Mouse (Mus musculus) forebrain, postnatal 0 days (tissue): ENCODE measurements around the gene Lsamp. TPM values are rescaled to one million over a fixed set of nuclear protein-coding genes. Genes with fewer than 3 reads are reported as not detected.

Experiments used
- ATAC-seq: fragments of 200-750 bp; cut with Nextera tagmentation; 2 replicates; pipeline ENCODE4 v1.8.0; 2017; ENCODE audit warnings: mild to moderate bottlenecking, moderate library complexity
- DNase-seq: peaks from one replicate; pipeline ENCODE4 v3.0.0-alpha.2; 2015
- H3K27ac ChIP-seq: fragments of 300-500 bp; sonication (generic); 2 replicates; pipeline ENCODE4 v1.5.1; 2014; ENCODE audit warnings: low read depth, mild to moderate bottlenecking, antibody characterized with exemption, low read length, moderate library complexity, mixed read lengths
- H3K27me3 ChIP-seq: fragments of 300-500 bp; sonication (generic); 2 replicates; pipeline ENCODE4 v1.6.1; 2014; ENCODE audit warnings: mild to moderate bottlenecking, low read length, mixed read lengths; ENCODE audit not compliant: insufficient read depth
- H3K36me3 ChIP-seq: fragments of 300-500 bp; sonication (generic); 2 replicates; pipeline ENCODE4 v1.6.1; 2014; ENCODE audit warnings: mild to moderate bottlenecking, moderate library complexity; ENCODE audit not compliant: insufficient read depth
- H3K4me1 ChIP-seq: fragments of 300-500 bp; sonication (generic); 2 replicates; pipeline ENCODE4 v1.6.1; 2014; ENCODE audit warnings: antibody characterized with exemption; ENCODE audit not compliant: insufficient read depth
- H3K4me2 ChIP-seq: fragments of 300-500 bp; sonication (generic); 2 replicates; pipeline ENCODE4 v1.6.1; 2014; ENCODE audit warnings: low read depth, mild to moderate bottlenecking, moderate library complexity
- H3K4me3 ChIP-seq: fragments of 300-500 bp; sonication (generic); 2 replicates; pipeline ENCODE4 v1.5.1; 2014; ENCODE audit warnings: low read depth, low read length, mixed read lengths
- H3K9ac ChIP-seq: fragments of 300-500 bp; sonication (generic); 2 replicates; pipeline ENCODE4 v1.6.1; 2014; ENCODE audit warnings: mild to moderate bottlenecking
- H3K9me3 ChIP-seq: fragments of 300-500 bp; sonication (generic); 2 replicates; pipeline ENCODE4 v1.6.1; 2016; ENCODE audit warnings: low read length
- CTCF ChIP-seq: sonication (generic); IDR thresholded peaks from 2 replicates; pipeline ENCODE4 v1.5.1; 2016; ENCODE audit warnings: antibody characterized with exemption, control low read depth, low read depth
- WGBS: fragments of 180-500 bp; shearing (Covaris S2); extraction: QIAGEN DNeasy Blood & Tissue Kit; methylation state at CpG from one replicate; pipeline ENCODE4 v1.1.7; 2014; 5-methylcytosine and 5-hydroxymethylcytosine counted together
- polyA plus RNA-seq: library from polyadenylated mRNA; unstranded; fragments of >200 nt; fragmentation: Nextera tagmentation; extraction: Ambion mirVana; gene quantifications from 2 replicates; pipeline ENCODE4 v1.2.1, GENCODE M21; 2015
- total RNA-seq: library from RNA; depleted of rRNA; stranded (reverse); fragments of >200 nt; gene quantifications from 2 replicates; pipeline ENCODE4 v1.2.3, GENCODE M21; 2014

The Lsamp gene
- total and polyA plus RNA-seq, 2 experiments from 2014 or later = 74.0 to 157 TPM

GRCm38 (mm10) chr16:41521566-41521965 lies 1537.4 kb downstream of the Lsamp start:
- Histone ChIP-seq H3K9ac (no peak overlapping the region), H3K9me3 (no peaks in the 10 kb centered on the region), H3K27ac (no peak overlapping the region), H3K4me3 (no peak overlapping the region), H3K4me1 (no peaks in the 10 kb centered on the region), H3K27me3 (no peaks in the 10 kb centered on the region), H3K4me2 (no peak overlapping the region), H3K36me3 (no peaks in the 10 kb centered on the region)
- DNase-seq (no peak), ATAC-seq (no peak)
- TF ChIP-seq CTCF = no peak
- 61% methylated on average over 4 of the region's 4 CpGs for WGBS

- WGBS = 36% methylated on average over 10 of the region's 10 CpGs
- H3K4me2 ChIP-seq = no peak overlapping the region
- H3K27me3 ChIP-seq = no peaks in the 10 kb centered on the region
- no peak overlapping the region for H3K9ac ChIP-seq
- ATAC-seq = no peak
- no peaks in the 10 kb centered on the region for H3K9me3 ChIP-seq
- no peaks in the 10 kb centered on the region for H3K4me1 ChIP-seq
- peak; percentile 65 for TF ChIP-seq CTCF
- no peak overlapping the region for H3K4me3 ChIP-seq
- no peak overlapping the region for H3K27ac ChIP-seq
- no peaks in the 10 kb centered on the region for H3K36me3 ChIP-seq
- peak; percentile 71 for DNase-seq
Observed at GRCm38 (mm10) chr16:41524266-41524665, 1540.1 kb downstream of the Lsamp start.

GRCm38 (mm10) chr16:41532661-41533551 lies 1548.7 kb downstream of the Lsamp start:
- no peak for TF ChIP-seq CTCF
- Histone ChIP-seq H3K9ac (peak overlapping the region; percentile 61), H3K36me3 (no peaks in the 10 kb centered on the region), H3K9me3 (no peaks in the 10 kb centered on the region), H3K4me2 (peak overlapping the region; percentile 62), H3K27ac (peak overlapping the region; percentile 76), H3K27me3 (no peaks in the 10 kb centered on the region), H3K4me3 (peak overlapping the region; percentile 51), H3K4me1 (no peaks in the 10 kb centered on the region)
- ATAC-seq (peak; percentile 92), DNase-seq (peak; percentile 82)
- 2% methylated on average over 38 of the region's 38 CpGs for WGBS

GRCm38 (mm10) chr16:41533686-41534085 lies 1549.5 kb downstream of the Lsamp start:
- H3K27ac ChIP-seq = peak overlapping the region; percentile 76; the same call in 1 of the 2 replicates
- H3K9ac ChIP-seq = peak overlapping the region; percentile 61
- TF ChIP-seq CTCF = no peak
- H3K27me3 ChIP-seq = no peaks in the 10 kb centered on the region
- H3K36me3 ChIP-seq = no peaks in the 10 kb centered on the region
- DNase-seq (peak; percentile 55), ATAC-seq (no peak)
- peak overlapping the region; percentile 51 for H3K4me3 ChIP-seq
- H3K4me2 ChIP-seq = peak overlapping the region; percentile 62
- H3K9me3 ChIP-seq = no peaks in the 10 kb centered on the region
- no peaks in the 10 kb centered on the region for H3K4me1 ChIP-seq
- WGBS = 1% methylated on average over 6 of the region's 6 CpGs

- no peaks in the 10 kb centered on the region for H3K4me1 ChIP-seq
- 0 out of 2 replicates have a peak overlapping the region, but pooled peaks have one; percentile 42 for H3K9ac ChIP-seq
- H3K27ac ChIP-seq = no peak overlapping the region
- WGBS = 55% methylated on average over 1 of the region's 1 CpGs
- peak overlapping the region; percentile 62 for H3K4me2 ChIP-seq
- no peaks in the 10 kb centered on the region for H3K27me3 ChIP-seq
- DNase-seq (no peak), ATAC-seq (no peak)
- no peaks in the 10 kb centered on the region for H3K9me3 ChIP-seq
- no peaks in the 10 kb centered on the region for H3K36me3 ChIP-seq
- no peak for TF ChIP-seq CTCF
- peak overlapping the region; percentile 51 for H3K4me3 ChIP-seq
Observed at GRCm38 (mm10) chr16:41535806-41536205, 1551.6 kb downstream of the Lsamp start.

- peak; percentile 35; the same call in 1 of the 2 replicates for TF ChIP-seq CTCF
- no peaks in the 10 kb centered on the region for H3K9me3 ChIP-seq
Observed at GRCm38 (mm10) chr16:41542641-41543040, 1558.5 kb downstream of the Lsamp start.

GRCm38 (mm10) chr16:41551164-41551563 lies 1567.0 kb downstream of the Lsamp start:
- Histone ChIP-seq H3K27ac (0 out of 2 replicates have a peak overlapping the region, but pooled peaks have one; percentile 43), H3K36me3 (no peaks in the 10 kb centered on the region), H3K27me3 (no peaks in the 10 kb centered on the region), H3K4me2 (no peak overlapping the region), H3K9me3 (no peaks in the 10 kb centered on the region), H3K9ac (no peak overlapping the region), H3K4me3 (no peak overlapping the region), H3K4me1 (no peaks in the 10 kb centered on the region)
- TF ChIP-seq CTCF = no peak
- ATAC-seq = no peak
- 41% methylated on average over 3 of the region's 3 CpGs for WGBS
- DNase-seq = no peak

More at GRCm38 (mm10) chr16:41542641-41543040, 1558.5 kb downstream of the Lsamp start:
- 42% methylated on average over 2 of the region's 2 CpGs for WGBS
- no peak for DNase-seq
- Histone ChIP-seq H3K27me3 (no peaks in the 10 kb centered on the region), H3K4me1 (no peaks in the 10 kb centered on the region), H3K4me2 (no peak overlapping the region), H3K36me3 (no peaks in the 10 kb centered on the region), H3K4me3 (no peak overlapping the region), H3K27ac (no peak overlapping the region), H3K9ac (no peak overlapping the region)
- ATAC-seq = no peak
